ENCODE assay signal across 8 mouse cellular contexts in the genomic region with DNA sequence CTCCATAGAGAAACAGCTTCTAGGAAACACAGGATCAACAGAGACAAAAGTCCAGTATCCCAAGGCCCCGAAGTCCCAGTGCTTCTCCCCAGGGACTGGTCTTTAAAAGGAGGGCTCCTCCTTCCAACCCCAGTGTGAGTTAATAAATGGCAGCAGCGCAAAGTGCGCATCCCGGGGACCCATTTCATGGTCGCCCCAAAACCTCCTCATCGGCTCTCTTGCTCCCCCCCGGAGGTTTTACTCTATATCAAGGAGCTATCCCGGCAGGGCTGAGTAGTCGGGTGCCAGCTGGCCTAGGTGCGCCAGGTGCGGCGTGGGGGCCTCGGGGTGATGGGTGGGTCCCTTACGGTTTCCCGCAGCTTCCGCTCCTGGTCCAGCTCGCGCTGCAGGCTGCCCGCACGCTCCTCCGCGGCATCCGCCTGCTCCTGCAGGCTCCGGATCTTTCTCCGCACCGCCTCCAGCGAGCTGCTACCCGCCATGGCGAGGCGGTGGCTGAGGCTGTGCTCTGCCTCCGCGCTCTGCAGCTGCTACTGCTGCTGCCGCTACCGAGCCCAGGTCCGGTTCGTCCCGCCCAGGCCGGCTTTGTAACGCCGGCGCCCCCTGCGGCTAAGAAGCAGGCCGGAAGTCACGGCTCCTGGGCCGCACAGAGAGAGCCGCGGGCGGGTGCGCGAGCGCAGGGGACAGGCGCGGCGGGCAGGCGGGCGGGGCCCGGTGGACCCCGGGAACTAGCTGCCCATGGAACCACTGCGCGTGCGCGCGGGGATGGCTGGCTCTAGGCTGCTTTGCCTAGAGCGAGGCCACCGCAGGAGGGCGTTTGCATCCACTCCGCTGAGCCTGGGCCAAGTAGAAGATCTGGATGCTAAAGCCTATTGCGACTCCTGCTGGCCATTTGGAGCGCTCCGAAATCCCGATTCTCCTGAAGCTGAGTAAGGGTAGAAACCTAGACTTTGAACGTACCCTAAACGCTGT. TPM values are rescaled to one million over a fixed set of nuclear protein-coding genes. Genes with fewer than 3 reads are reported as not detected.
A peak's percentile ranks its signal among the peaks of the same experiment; 100 is the strongest.
DNase-seq lines count a peak whose midpoint lies in the region; ATAC-seq lines count a peak whose summit lies in the region.

No protein-coding gene starts in this region.

- H3K4me3 ChIP-seq in hindbrain, embryonic 12.5 days, result peak overlapping the region; percentile 75

- under 1% methylated on average over 73 of the region's 73 CpGs for WGBS in hindbrain, embryonic 12.5 days

- H3K27me3 ChIP-seq in hindbrain, embryonic 12.5 days, result peaks cover 25% of the 10 kb centered on the region

- DNase-seq in Muller cell, postnatal 12 days (ENCODE audit: inconsistent ontology term), result peak; percentile 97
- peak; percentile 99 for DNase-seq in cerebellum, adult 9-11 months
- DNase-seq in frontal cortex, adult 2 months (ENCODE audit: extremely low spot score in 1 of 2, low spot score in 1 of 2), result peak; percentile 99 to 100
- peak; percentile 100 for DNase-seq in layer of hippocampus, postnatal 14 days (ENCODE audit: low spot score in 2 of 2)
- peak; percentile 100 for DNase-seq in lung, postnatal 14 days
- DNase-seq in retina, adult 2 months (ENCODE audit: low read depth, low spot score), result peak; percentile 97
- peak; percentile 99 for DNase-seq in thymus, postnatal 36 days

- peak overlapping the region; percentile 88 for H3K9ac ChIP-seq in hindbrain, embryonic 12.5 days

- peak; percentile 94 for ATAC-seq in hindbrain, embryonic 12.5 days (ENCODE audit: low FRiP score)

- no peaks in the 10 kb centered on the region for H3K9me3 ChIP-seq in hindbrain, embryonic 12.5 days (replicated peaks)

- H3K27ac ChIP-seq in hindbrain, embryonic 12.5 days, result peak overlapping the region; percentile 94

- H3K36me3 ChIP-seq in hindbrain, embryonic 12.5 days, result no peaks in the 10 kb centered on the region

- peaks cover 50% of the 10 kb centered on the region for H3K4me1 ChIP-seq in hindbrain, embryonic 12.5 days

- peak overlapping the region; percentile 70 for H3K4me2 ChIP-seq in hindbrain, embryonic 12.5 days (replicated peaks)

RNA-seq across cellular contexts. Expression of gene Tpm1, which starts 5.7 kb away (rescaled TPM):
- polyA plus RNA-seq in frontal cortex, adult 2 months (2012; rRNA removed), result 265 and 280 TPM in 2 replicates
- 396 and 527 TPM in 2 replicates for polyA plus RNA-seq in hindbrain, embryonic 12.5 days (2016; fragmentation: Nextera tagmentation; extraction: Ambion mirVana)
- total RNA-seq in layer of hippocampus, postnatal 14 days (2021), result 100 to 1,000 TPM; 230 to 252 TPM

Comparison
In these comparisons a context has a peak if more than half of its experiments do, and no peak if none do; other contexts are left out.
1. Peak in every context shown above with its lines: DNase-seq, ATAC-seq, H3K4me3 ChIP-seq and H3K27ac ChIP-seq.